Mouse (Mus musculus): ENCODE measurements at regions not wholly inside any gene's neighbourhood (a gene's known extent, or its start where the extent isn't known, plus 50 kb on each side); places are given as distances from the start of the nearest gene placed in this dataset.

GRCm38 (mm10) chr3:66592259-66592658, 295.6 kb upstream of the Veph1 start:
- DNase-seq, result no peak

GRCm38 (mm10) chr3:66590775-66591174, 294.1 kb upstream of the Veph1 start:
- DNase-seq, result no peak

GRCm38 (mm10) chr3:66589483-66589882, 292.8 kb upstream of the Veph1 start:
- DNase-seq, result no peak

GRCm38 (mm10) chr3:66584831-66585230, 288.2 kb upstream of the Veph1 start:
- no peak for DNase-seq

GRCm38 (mm10) chr3:66584101-66584500, 287.5 kb upstream of the Veph1 start:
- DNase-seq, result no peak

GRCm38 (mm10) chr3:66576659-66577058, 280.0 kb upstream of the Veph1 start:
- no peak for DNase-seq

GRCm38 (mm10) chr3:66574321-66574720, 277.7 kb upstream of the Veph1 start:
- no peak for DNase-seq

GRCm38 (mm10) chr3:66572887-66573519, 276.4 kb upstream of the Veph1 start:
- no peak for DNase-seq

GRCm38 (mm10) chr3:66570342-66570741, 273.7 kb upstream of the Veph1 start:
- peak in 1 of 2 experiments; percentile 1 for DNase-seq

GRCm38 (mm10) chr3:66564268-66565245, 267.9 kb upstream of the Veph1 start:
- no peak for DNase-seq

GRCm38 (mm10) chr3:66563329-66563728, 266.7 kb upstream of the Veph1 start:
- DNase-seq, result no peak

GRCm38 (mm10) chr3:66555538-66555937, 258.9 kb upstream of the Veph1 start:
- DNase-seq, result no peak

- DNase-seq, result no peak
Observed at GRCm38 (mm10) chr3:66550920-66551319, 254.3 kb upstream of the Veph1 start.

GRCm38 (mm10) chr3:66546576-66546975, 249.9 kb upstream of the Veph1 start:
- no peak for DNase-seq

- DNase-seq, result no peak
Observed at GRCm38 (mm10) chr3:66544139-66544933, 247.7 kb upstream of the Veph1 start.

- DNase-seq, result no peak
Observed at GRCm38 (mm10) chr3:66542865-66543264, 246.2 kb upstream of the Veph1 start.

GRCm38 (mm10) chr3:66537913-66538312, 241.3 kb upstream of the Veph1 start:
- no peak for DNase-seq

- no peak for DNase-seq
Observed at GRCm38 (mm10) chr3:66537106-66537893, 240.7 kb upstream of the Veph1 start.

GRCm38 (mm10) chr3:66536673-66537072, 240.0 kb upstream of the Veph1 start:
- no peak for DNase-seq

GRCm38 (mm10) chr3:66535786-66536529, 239.3 kb upstream of the Veph1 start:
- DNase-seq, result no peak

- no peak for DNase-seq
Observed at GRCm38 (mm10) chr3:66519925-66520324, 223.3 kb upstream of the Veph1 start.

- no peak for DNase-seq
Observed at GRCm38 (mm10) chr3:66518289-66518688, 221.7 kb upstream of the Veph1 start.

Measured in kidney, postnatal 36 days (tissue).